Mouse (Mus musculus): ENCODE measurements around the gene Defa36.
"Not testable (repeated sequence)": the region's sequence is repeated elsewhere in the genome, so short reads cannot be mapped to it uniquely, and the experiment has no call there.

Defa36 gene

DNA sequence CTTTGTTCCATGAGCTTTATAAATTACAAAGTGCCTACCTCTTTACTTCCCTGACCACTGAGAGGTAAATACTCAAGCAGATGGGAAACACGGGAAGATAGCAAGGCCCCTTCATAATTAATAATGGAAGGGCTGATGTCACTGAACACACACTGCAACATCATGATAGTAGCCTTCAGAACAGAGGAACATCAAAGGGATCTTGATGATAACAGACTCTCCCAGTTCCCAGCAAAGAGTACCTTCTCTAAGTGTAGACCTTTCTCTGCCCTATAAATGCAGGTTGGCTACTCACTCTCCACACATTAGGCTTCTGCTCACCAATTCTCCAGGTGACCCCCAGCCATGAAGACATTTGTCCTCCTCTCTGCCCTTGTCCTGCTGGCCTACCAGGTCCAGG lies at the start of gene Defa36:
Gene Defa36, plus strand, starts transcription at position 301 of the 400 bp plus-strand sequence.
- DNase-seq (ENCODE audit: low spot score in 2 of 2): not testable (repeated sequence)

DNA sequence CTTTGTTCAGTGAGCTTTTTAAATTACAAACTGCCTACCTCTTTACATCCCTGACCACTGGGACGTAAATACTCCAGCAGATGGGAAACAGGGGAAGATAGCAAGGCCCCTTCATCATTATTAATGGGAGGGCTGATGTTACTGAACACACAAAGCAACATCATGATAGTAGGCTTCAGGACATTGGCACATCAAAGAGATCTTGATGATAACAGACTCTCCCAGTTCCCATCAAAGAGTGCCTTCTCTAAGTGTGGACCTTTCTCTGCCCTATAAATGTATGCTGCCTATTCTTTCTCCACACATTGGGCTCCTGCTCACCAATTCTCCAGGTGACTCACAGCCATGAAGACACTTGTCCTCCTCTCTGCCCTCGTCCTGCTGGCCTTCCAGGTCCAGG lies 49.0 kb upstream of the Defa36 start, which contains the start of gene Defa2:
Gene Defa2, plus strand, starts transcription at position 301 of the 400 bp plus-strand sequence.
- DNase-seq (ENCODE audit: low spot score in 2 of 2): not testable (repeated sequence)

DNA sequence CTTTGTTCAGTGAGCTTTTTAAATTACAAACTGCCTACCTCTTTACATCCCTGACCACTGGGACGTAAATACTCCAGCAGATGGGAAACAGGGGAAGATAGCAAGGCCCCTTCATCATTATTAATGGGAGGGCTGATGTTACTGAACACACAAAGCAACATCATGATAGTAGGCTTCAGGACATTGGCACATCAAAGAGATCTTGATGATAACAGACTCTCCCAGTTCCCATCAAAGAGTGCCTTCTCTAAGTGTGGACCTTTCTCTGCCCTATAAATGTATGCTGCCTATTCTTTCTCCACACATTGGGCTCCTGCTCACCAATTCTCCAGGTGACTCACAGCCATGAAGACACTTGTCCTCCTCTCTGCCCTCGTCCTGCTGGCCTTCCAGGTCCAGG lies 35.7 kb upstream of the Defa36 start, which contains the start of gene Defa33:
Gene Defa33, plus strand, starts transcription at position 301 of the 400 bp plus-strand sequence.
- not testable (repeated sequence) for DNase-seq (ENCODE audit: low spot score in 2 of 2)

DNA sequence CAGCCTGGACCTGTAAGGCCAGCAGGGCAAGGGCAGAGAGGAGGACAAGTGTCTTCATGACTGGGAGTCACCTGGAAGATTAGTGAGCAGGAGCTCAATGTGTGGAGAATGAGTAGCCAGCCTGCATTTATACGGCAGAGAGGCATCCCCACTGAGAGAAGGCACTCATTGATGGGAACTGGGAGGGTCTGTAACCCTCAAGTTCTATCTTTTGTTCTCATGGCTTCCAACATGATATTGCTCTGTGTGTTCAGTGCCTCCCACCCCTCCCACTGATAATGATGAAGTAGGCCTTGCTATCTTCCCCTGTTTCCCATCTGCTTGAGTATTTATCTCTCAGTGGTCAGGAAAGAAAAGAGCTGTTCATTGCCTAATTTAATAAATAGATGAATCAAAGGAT lies 29.2 kb downstream of the Defa36 start, which contains the start of gene Gm7849:
Gene Gm7849, minus strand, starts transcription at position 101 of the 400 bp plus-strand sequence.
- not testable (repeated sequence) for DNase-seq (ENCODE audit: low spot score in 2 of 2)

All from spleen, postnatal 4 days (tissue).